In genomic region chr4:140708297-140708927, GRCm38 (mm10) we compare ENCODE assay signal across 11 mouse cellular contexts. TPM values are rescaled to one million over a fixed set of nuclear protein-coding genes. Genes with fewer than 3 reads are reported as not detected.
DNase-seq lines count a peak whose midpoint lies in the region; ATAC-seq and TF ChIP-seq lines count a peak whose summit lies in the region.
"Had no signal": no experiment of that assay in that cellular context is flagged by ENCODE, and none has a peak within 500 bp of the region (broad histone marks: within the 10 kb centered on the region; RNA-seq: fewer than 3 reads in every experiment).

No protein-coding gene starts in this region.

- WGBS in hindbrain, embryonic 12.5 days = 88% methylated on average over 18 of the region's 18 CpGs
- 75% methylated on average over 18 of the region's 18 CpGs for WGBS in hindbrain, postnatal 0 days
- 72% methylated on average over 18 of the region's 18 CpGs for WGBS in intestine, embryonic 14.5 days

- no peak for ATAC-seq in hindbrain, embryonic 12.5 days (ENCODE audit: low FRiP score)
- ATAC-seq in hindbrain, postnatal 0 days = no peak
- no peak for ATAC-seq in G1E (ENCODE audit: extremely low read depth, insufficient number of reproducible peaks, low FRiP score, poor library complexity, severe bottlenecking)
- ATAC-seq in intestine, embryonic 14.5 days (replicated peaks; ENCODE audit: low FRiP score, low TSS enrichment, low read depth) = peak; percentile 48

- peak overlapping the region; percentile 44; the same call in 1 of the 2 replicates for H3K27ac ChIP-seq in hindbrain, embryonic 12.5 days
- H3K27ac ChIP-seq in hindbrain, postnatal 0 days = no peak overlapping the region
- peak overlapping the region; percentile 27; the same call in 1 of the 2 replicates for H3K27ac ChIP-seq in intestine, embryonic 14.5 days (ENCODE audit: low read depth)
- H3K27ac ChIP-seq: hindbrain, embryonic 15.5 days; midbrain, embryonic 12.5 days had no signal

- no peak for DNase-seq in hindbrain, postnatal 0 days (ENCODE audit: low spot score)
- DNase-seq in G1E (ENCODE audit: low spot score) = no peak
- no peak for DNase-seq in intestine, embryonic 14.5 days (ENCODE audit: low spot score)
- peak; percentile 50 for DNase-seq in lung, postnatal 14 days
- no peak for DNase-seq in spleen, adult 12 weeks (ENCODE audit: low spot score)
- no peak for DNase-seq in cerebellum, adult 11-12 months
- DNase-seq: kidney, postnatal 4 days had no signal

- H3K27me3 ChIP-seq in hindbrain, embryonic 12.5 days = no peaks in the 10 kb centered on the region
- H3K27me3 ChIP-seq in hindbrain, postnatal 0 days (ENCODE audit: insufficient read depth, low read length) = no peaks in the 10 kb centered on the region
- H3K27me3 ChIP-seq in G1E (ENCODE audit: insufficient read depth, low read length) = no peaks in the 10 kb centered on the region
- H3K27me3 ChIP-seq in intestine, embryonic 14.5 days (replicated peaks; ENCODE audit: control insufficient read depth, insufficient read depth, low read length) = no peaks in the 10 kb centered on the region
- H3K27me3 ChIP-seq: hindbrain, embryonic 15.5 days; midbrain, embryonic 12.5 days had no signal

- TF ChIP-seq CTCF in hindbrain, postnatal 0 days (IDR thresholded peaks at IDR 0.05; ENCODE audit: low read depth) = no peak
- no peak for TF ChIP-seq CTCF in G1E (IDR thresholded peaks at IDR 0.05; ENCODE audit: low read depth, low read length)

- H3K9me3 ChIP-seq in hindbrain, embryonic 12.5 days (replicated peaks) = no peaks in the 10 kb centered on the region
- H3K9me3 ChIP-seq in hindbrain, postnatal 0 days (ENCODE audit: low read length) = no peaks in the 10 kb centered on the region
- no peaks in the 10 kb centered on the region for H3K9me3 ChIP-seq in G1E (replicated peaks)
- no peaks in the 10 kb centered on the region for H3K9me3 ChIP-seq in intestine, embryonic 14.5 days (ENCODE audit: control insufficient read depth, low read length)
- H3K9me3 ChIP-seq: hindbrain, embryonic 15.5 days; midbrain, embryonic 12.5 days had no signal

- H3K9ac ChIP-seq in hindbrain, embryonic 12.5 days = no peak overlapping the region
- no peak overlapping the region for H3K9ac ChIP-seq in hindbrain, postnatal 0 days (replicated peaks; ENCODE audit: low read length)
- no peak overlapping the region for H3K9ac ChIP-seq in intestine, embryonic 14.5 days (ENCODE audit: low read length)
- H3K9ac ChIP-seq: hindbrain, embryonic 15.5 days; midbrain, embryonic 12.5 days had no signal

- H3K36me3 ChIP-seq in hindbrain, embryonic 12.5 days = peaks cover 80% of the 10 kb centered on the region
- peaks cover 31% of the 10 kb centered on the region for H3K36me3 ChIP-seq in hindbrain, postnatal 0 days (ENCODE audit: insufficient read depth, low read length)
- H3K36me3 ChIP-seq in G1E (replicated peaks) = peaks cover 98% of the 10 kb centered on the region
- H3K36me3 ChIP-seq in intestine, embryonic 14.5 days (ENCODE audit: control insufficient read depth, insufficient read depth, low read length) = peaks cover 76% of the 10 kb centered on the region

- no peak overlapping the region for H3K4me2 ChIP-seq in hindbrain, embryonic 12.5 days (replicated peaks)
- no peak overlapping the region for H3K4me2 ChIP-seq in hindbrain, postnatal 0 days (ENCODE audit: low read depth, low read length)
- no peak overlapping the region for H3K4me2 ChIP-seq in intestine, embryonic 14.5 days (ENCODE audit: low read length)
- H3K4me2 ChIP-seq: hindbrain, embryonic 15.5 days; midbrain, embryonic 12.5 days had no signal

- no peak overlapping the region for H3K4me3 ChIP-seq in hindbrain, embryonic 12.5 days
- no peak overlapping the region for H3K4me3 ChIP-seq in hindbrain, postnatal 0 days (ENCODE audit: low read length)
- H3K4me3 ChIP-seq in G1E (ENCODE audit: low read depth, low read length) = peak overlapping the region; percentile 34; the same call in 1 of the 2 replicates
- no peak overlapping the region for H3K4me3 ChIP-seq in intestine, embryonic 14.5 days (ENCODE audit: low read depth, low read length)
- H3K4me3 ChIP-seq: erythroblast, embryonic 14.5 days; hindbrain, embryonic 15.5 days; midbrain, embryonic 12.5 days had no signal

- H3K4me1 ChIP-seq in hindbrain, embryonic 12.5 days = peaks cover 45% of the 10 kb centered on the region
- H3K4me1 ChIP-seq in hindbrain, postnatal 0 days (ENCODE audit: insufficient read depth, low read length) = no peaks in the 10 kb centered on the region
- H3K4me1 ChIP-seq in G1E (ENCODE audit: insufficient read depth, low read depth, low read length) = peaks cover 96% of the 10 kb centered on the region
- peaks cover 27% of the 10 kb centered on the region for H3K4me1 ChIP-seq in intestine, embryonic 14.5 days (replicated peaks; ENCODE audit: control insufficient read depth, insufficient read depth, low read length)

RNA-seq across cellular contexts. Expression of gene Rcc2, which starts 8.1 kb away (rescaled TPM):
- 94.4 and 97.8 TPM in 2 replicates for polyA plus RNA-seq in hindbrain, embryonic 12.5 days (2016; fragmentation: Nextera tagmentation; extraction: Ambion mirVana)
- 58.3 and 60.3 TPM in 2 replicates for total RNA-seq in hindbrain, postnatal 0 days (2014; rRNA removed)
- polyA plus RNA-seq in hindbrain, postnatal 0 days (2015; fragmentation: Nextera tagmentation; extraction: Ambion mirVana) = 15.8 and 16.2 TPM in 2 replicates
- total RNA-seq in G1E (2014; fragmentation: Nextera tagmentation) (205 and 239 TPM in 2 replicates), G1E (2017) (106 and 117 TPM in 2 replicates)
- 443 and 525 TPM in 2 replicates for polyA plus RNA-seq in G1E (2012)
- polyA plus RNA-seq in intestine, embryonic 14.5 days (2014; fragmentation: Nextera tagmentation; extraction: Ambion mirVana) = 29.8 and 30.7 TPM in 2 replicates

RNA-seq across cellular contexts. Expression of gene Padi6, which starts 34.0 kb away (rescaled TPM):
- polyA plus RNA-seq in hindbrain, embryonic 12.5 days (2016; fragmentation: Nextera tagmentation; extraction: Ambion mirVana) = 0.09 TPM in 1 of 2 replicates, not detected in the other
- total RNA-seq in hindbrain, postnatal 0 days (2014; rRNA removed) = 0.18 and 0.58 TPM in 2 replicates
- polyA plus RNA-seq in hindbrain, postnatal 0 days (2015; fragmentation: Nextera tagmentation; extraction: Ambion mirVana) = 0.11 and 0.16 TPM in 2 replicates
- total RNA-seq in G1E (2014; fragmentation: Nextera tagmentation) = not detected in 2 replicates
- total RNA-seq in G1E (2017) = not detected in 2 replicates
- not detected in 2 replicates for polyA plus RNA-seq in G1E (2012)
- polyA plus RNA-seq in intestine, embryonic 14.5 days (2014; fragmentation: Nextera tagmentation; extraction: Ambion mirVana) = 0.07 TPM in 1 of 2 replicates, not detected in the other
- polyA plus RNA-seq: erythroblast, embryonic 14.5 days; hindbrain, embryonic 15.5 days; midbrain, embryonic 12.5 days had no signal

RNA-seq across cellular contexts. Expression of gene Arhgef10l, which starts 42.6 kb away (rescaled TPM):
- polyA plus RNA-seq in hindbrain, embryonic 12.5 days (2016; fragmentation: Nextera tagmentation; extraction: Ambion mirVana) = 31.2 and 31.7 TPM in 2 replicates
- 79.2 and 79.4 TPM in 2 replicates for total RNA-seq in hindbrain, postnatal 0 days (2014; rRNA removed)
- 22.5 and 22.6 TPM in 2 replicates for polyA plus RNA-seq in hindbrain, postnatal 0 days (2015; fragmentation: Nextera tagmentation; extraction: Ambion mirVana)
- total RNA-seq in G1E (2014; fragmentation: Nextera tagmentation) = 19.4 and 25.0 TPM in 2 replicates
- 24.7 and 27.4 TPM in 2 replicates for total RNA-seq in G1E (2017)
- polyA plus RNA-seq in G1E (2012) = 32.6 and 43.4 TPM in 2 replicates
- 15.2 and 16.3 TPM in 2 replicates for polyA plus RNA-seq in intestine, embryonic 14.5 days (2014; fragmentation: Nextera tagmentation; extraction: Ambion mirVana)
